Mouse (Mus musculus): ENCODE data around the gene Lin37.

Gene Lin37

DNA sequence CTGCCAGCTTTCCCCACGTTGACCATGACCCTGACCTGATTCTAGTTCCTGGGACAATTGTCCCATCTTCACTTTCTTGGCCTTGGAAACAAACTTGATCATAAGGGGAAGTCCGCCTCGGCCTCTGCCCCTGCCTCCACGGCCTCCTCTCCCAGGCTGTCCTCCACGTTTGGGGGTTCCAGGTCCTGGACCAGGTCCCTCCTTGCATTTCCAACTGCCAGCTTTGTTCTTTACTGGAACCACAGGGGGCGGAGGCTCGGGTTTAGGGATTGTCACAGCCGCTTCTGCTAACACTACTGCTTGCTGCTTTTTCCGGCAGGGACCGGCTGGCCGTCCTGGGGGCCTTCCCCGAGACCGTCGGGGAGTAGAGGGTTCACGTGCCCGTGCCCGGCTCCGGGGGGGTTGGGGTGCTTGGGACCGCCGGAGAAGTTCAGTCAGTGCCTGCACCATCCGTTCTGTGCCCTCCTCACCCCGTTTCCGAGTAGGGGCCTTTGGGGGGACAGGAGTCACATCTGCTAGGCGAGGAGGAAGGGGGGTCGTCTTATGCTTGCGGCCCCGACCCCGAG, 26.9 kb upstream of the Lin37 start:
- DNase-seq: no peak

- DNase-seq: no peak
These were observed 25.5 kb upstream of the Lin37 start for GRCm38 (mm10) chr7:30585170-30585569.

- no peak for DNase-seq
These were observed 24.7 kb upstream of the Lin37 start for GRCm38 (mm10) chr7:30584339-30584738.

DNA sequence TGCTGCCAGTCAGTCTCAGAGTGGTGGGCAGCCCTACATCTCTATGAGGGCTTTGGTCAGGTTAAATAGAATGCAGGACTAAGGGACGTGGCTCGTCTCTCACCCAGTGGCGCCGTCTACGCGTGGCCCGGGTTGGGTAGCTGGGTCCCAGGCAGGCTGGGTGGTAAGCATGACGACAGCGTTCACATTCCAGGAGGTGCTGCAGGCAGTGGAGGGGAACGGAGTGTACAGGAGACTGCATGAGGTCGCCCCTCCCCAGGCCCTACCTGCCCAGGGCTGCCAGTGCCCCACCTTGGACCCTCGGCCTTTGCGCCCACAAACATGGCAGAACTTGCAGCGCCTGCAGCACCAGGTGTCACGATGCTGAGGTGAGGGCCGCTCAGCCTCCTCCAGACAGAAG, 21.9 kb upstream of the Lin37 start:
- no peak for DNase-seq

- DNase-seq: no peak
These were observed 20.3 kb upstream of the Lin37 start for GRCm38 (mm10) chr7:30579950-30580349.

DNA sequence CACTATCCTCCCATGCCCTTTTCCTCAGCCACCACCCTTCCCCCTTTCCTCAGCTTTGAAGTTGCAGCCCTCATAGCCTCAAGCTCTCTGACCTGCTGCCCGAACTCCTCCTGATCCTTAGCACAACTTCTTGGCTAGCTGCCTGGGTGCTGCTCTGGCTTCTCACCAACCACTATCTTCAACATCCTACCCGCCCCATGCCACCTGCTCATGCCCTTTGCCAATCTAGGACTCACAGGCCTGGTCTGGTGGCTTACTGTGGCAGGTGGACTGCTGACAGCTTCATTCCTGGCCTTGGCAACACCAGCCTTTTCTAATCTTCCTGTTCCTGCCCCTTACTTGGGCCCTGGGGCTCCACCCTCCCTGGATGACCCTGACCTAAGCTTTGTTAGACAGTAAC, 13.3 kb upstream of the Lin37 start:
- DNase-seq: peak; percentile 56

DNA sequence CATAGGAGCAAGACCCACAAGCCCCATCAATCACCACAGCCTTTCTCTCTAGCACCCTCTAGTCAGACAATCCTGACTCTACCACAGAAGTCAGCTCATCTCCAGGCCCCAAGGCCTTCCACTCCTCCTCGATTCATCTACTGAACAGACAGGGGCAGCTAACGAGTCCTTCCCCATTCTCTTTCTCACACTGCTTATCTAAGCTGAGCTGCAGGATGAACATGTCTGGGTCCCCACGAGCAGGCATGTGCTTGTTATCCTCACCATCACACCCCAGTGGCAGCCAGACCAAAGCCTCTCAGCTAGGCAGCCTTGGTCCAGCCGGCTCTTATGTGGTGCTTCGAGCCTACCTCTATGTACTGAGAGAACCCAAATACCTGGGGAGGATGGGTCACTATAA, 12.8 kb upstream of the Lin37 start:
- DNase-seq: no peak

- DNase-seq: no peak
These were observed 7.9 kb upstream of the Lin37 start for GRCm38 (mm10) chr7:30567555-30567954.

- no peak for DNase-seq
These were observed 6.4 kb upstream of the Lin37 start for GRCm38 (mm10) chr7:30566033-30566432.

- DNase-seq: no peak
These were observed 5.4 kb upstream of the Lin37 start, which contains the start of gene Igflr1 for GRCm38 (mm10) chr7:30564970-30565571. Gene Igflr1 (plus strand): TSS chr7:30565427.

DNA sequence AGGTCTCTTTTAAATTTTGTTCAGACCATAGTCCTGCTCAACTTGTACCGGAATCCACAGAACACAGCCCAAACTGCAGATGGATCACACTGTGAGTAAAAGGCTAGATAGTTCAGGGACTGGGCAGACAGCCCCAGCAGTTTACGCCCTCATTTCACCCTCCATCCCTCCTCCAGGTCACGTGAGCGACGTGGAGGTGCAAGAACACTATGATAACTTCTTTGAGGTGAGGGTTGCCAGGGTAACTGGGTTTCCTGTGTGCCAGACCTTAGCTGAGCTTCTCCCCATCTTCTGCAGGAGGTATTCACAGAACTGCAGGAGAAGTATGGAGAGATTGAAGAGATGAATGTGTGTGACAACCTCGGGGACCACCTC, 4.3 kb upstream of the Lin37 start:
- DNase-seq: no peak

DNA sequence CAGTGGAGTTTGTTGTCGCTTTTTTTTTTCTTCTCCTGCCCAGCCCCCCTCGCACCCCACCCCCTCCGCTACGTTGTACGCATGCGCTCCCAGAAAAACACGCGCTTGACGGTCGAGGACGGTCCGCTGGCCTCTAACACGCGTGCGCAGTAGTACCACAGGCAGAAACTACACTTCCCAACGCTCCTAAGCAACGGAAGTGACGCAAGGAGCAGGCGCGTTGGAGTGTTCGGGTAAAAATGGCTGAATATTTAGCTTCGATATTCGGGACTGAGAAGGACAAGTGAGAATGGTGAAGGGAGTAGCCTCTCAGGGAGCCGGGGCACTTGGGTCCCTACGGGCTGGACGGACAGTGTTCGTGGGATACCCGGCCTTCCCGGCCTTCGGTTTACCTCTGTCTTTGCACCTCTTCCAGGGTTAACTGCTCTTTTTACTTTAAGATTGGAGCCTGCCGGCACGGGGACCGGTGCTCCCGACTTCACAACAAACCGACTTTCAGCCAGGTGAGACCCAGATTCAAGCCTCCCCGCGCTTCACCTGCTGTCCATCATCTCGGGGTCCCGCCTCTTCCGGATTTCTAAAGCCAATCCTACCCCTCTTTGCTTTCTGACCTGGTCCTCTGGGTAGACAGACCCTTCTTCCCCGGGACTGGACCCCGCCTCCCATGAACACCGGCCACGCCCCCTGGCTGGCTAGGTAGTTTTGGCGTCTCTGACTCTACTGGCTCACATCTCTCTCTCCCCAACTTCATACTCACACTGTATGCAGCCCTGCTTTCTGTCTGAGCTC, 3.7 kb upstream of the Lin37 start, which contains the start of the genes U2af1l4, Gm49396 and Psenen:
Gene U2af1l4 (plus strand): TSS at position 185 of the 789 bp plus-strand sequence.
Gene Gm49396 (plus strand): TSS at position 228 of the 789 bp plus-strand sequence.
Gene Psenen (minus strand): TSS at position 511 of the 789 bp plus-strand sequence.
- DNase-seq: peak; percentile 99

GRCm38 (mm10) chr7:30562526-30563116, 3.0 kb upstream of the Lin37 start:
- no peak for DNase-seq

GRCm38 (mm10) chr7:30560296-30560695, 658 bp upstream of the Lin37 start:
- DNase-seq: no peak

- DNase-seq: no peak
These were observed 789 bp downstream of the Lin37 start for GRCm38 (mm10) chr7:30558656-30559442.

DNA sequence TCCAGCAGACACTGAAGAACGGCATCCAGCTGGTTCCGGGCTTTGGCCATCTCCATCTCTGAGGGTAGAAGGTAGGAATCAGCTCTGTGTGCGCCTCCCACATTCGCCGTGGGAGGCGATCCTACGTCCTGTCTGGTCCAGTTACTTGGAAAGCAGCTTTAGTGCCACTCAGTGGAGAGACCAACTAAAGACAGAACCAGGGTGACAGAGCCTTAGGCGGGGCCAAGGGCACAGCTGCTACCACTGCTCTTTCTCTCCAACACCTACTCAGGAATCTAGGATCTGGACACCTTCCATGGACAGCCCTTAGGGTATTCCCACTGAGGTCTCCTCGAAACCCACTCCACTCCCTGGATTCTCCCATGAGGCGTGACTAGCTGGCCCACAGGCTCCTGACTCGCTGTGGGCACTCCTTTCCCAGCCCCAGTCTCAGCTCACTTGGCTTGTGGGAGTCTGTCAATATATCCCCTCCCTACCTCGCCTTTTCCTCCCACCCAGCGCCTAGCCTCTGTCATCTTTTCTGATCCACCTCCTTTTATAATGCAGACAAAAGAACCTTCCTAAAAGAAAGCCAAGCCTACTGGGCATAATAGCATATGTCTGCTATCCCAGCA, 1.6 kb downstream of the Lin37 start:
- no peak for DNase-seq

DNA sequence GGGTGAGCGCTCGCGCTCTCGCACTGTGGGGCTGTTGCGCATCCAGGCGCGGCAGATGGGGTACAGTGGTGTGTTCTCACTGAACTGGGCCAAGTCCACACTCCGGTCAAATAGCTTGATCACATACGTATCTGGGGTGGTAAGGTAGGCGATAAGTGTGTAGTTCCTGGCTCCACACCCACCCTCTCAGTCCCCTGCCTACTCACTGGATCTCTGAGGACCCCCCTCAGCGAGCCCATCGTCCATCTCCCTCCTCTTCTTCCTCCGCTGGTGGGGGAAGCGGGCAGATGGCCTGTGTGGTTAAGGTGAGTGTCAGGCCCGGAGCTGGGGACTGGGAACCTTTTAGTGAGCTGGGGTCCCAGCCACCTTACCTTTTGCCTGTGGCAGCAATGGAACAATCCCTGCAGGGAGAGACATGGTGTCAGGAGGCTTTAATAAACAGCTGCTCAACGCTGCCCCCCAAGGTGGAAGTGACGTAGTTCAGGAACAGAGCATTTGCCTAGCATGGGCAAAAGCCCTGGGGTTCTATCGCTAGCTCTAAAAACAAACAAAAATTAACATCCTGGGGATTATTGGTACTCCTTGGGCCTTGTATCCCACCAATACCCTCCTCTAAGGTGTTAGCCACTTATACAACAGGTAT, 2.6 kb downstream of the Lin37 start:
- DNase-seq: no peak

- DNase-seq: no peak
These were observed 5.6 kb downstream of the Lin37 start for GRCm38 (mm10) chr7:30553810-30554584.

DNA sequence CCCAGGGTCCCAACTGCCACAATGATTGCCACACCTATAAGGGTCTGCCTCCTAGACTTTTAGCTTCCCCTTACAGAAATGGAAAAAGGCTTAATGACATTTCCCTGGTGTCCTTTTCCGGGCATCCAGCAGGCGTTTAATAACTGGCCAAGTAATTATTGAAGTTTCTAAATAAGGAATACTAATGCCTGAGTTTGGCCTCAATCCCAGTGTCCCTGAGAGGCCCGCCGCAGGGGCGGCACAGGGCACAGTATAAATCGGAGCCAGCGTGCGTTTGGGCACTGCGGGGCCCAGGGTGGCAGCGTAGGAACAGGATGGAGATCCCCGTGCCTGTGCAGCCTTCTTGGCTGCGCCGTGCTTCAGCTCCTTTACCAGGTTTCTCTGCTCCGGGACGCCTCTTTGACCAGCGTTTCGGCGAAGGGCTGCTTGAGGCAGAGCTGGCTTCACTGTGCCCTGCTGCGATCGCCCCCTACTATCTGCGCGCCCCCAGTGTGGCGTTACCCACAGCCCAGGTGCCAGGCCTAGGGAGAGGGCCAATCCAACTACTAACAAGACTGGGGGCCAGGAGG, 6.5 kb downstream of the Lin37 start:
- DNase-seq: peak; percentile 35
